Mouse (Mus musculus) stomach, embryonic 14.5 days (tissue): ENCODE measurements around the gene Rpl15. TPM values are rescaled to one million over a fixed set of nuclear protein-coding genes. Genes with fewer than 3 reads are reported as not detected.

Source experiments
- ATAC-seq: fragments of 200-750 bp; cut with Nextera tagmentation; 2 replicates; pipeline ENCODE4 v1.8.0; 2017; ENCODE audit warnings: low read depth, moderate TSS enrichment; ENCODE audit not compliant: insufficient number of reproducible peaks, insufficient read depth, low FRiP score
- H3K27ac ChIP-seq: fragments of 300-500 bp; sonication (generic); 2 replicates; pipeline ENCODE4 v1.5.1; 2014; ENCODE audit warnings: mild to moderate bottlenecking, low read length, moderate library complexity, mixed read lengths
- H3K27me3 ChIP-seq: fragments of 300-500 bp; sonication (generic); 2 replicates; pipeline ENCODE4 v1.6.1; 2014; ENCODE audit warnings: low read length, control low read depth, mixed read lengths; ENCODE audit not compliant: control insufficient read depth, insufficient read depth
- H3K36me3 ChIP-seq: fragments of 300-500 bp; sonication (generic); 2 replicates; pipeline ENCODE4 v1.6.1; 2014; ENCODE audit warnings: mild to moderate bottlenecking, control low read depth, low read length, moderate library complexity, mixed read lengths; ENCODE audit not compliant: control insufficient read depth, insufficient read depth
- H3K4me1 ChIP-seq: fragments of 300-500 bp; sonication (generic); 2 replicates; pipeline ENCODE4 v1.6.1; 2014; ENCODE audit warnings: low read length, control low read depth, mixed read lengths; ENCODE audit not compliant: control insufficient read depth, insufficient read depth
- H3K4me2 ChIP-seq: fragments of 300-500 bp; sonication (generic); replicated peaks from 2 replicates; pipeline ENCODE4 v1.6.1; 2014; ENCODE audit warnings: low read depth, low read length, control low read depth
- H3K4me3 ChIP-seq: fragments of 300-500 bp; sonication (generic); 2 replicates; pipeline ENCODE4 v1.5.1; 2014; ENCODE audit warnings: low read depth, low read length, control low read depth
- H3K9ac ChIP-seq: fragments of 300-500 bp; sonication (generic); replicated peaks from 2 replicates; pipeline ENCODE4 v1.6.1; 2014; ENCODE audit warnings: low read depth, mild to moderate bottlenecking, control low read depth, low read length, moderate library complexity, mixed read lengths
- H3K9me3 ChIP-seq: fragments of 300-500 bp; sonication (generic); 2 replicates; pipeline ENCODE4 v1.6.1; 2016; ENCODE audit warnings: low read depth, low read length, control low read depth; ENCODE audit not compliant: control insufficient read depth
- WGBS: fragments of 180-500 bp; shearing (Covaris S2); extraction: QIAGEN DNeasy Blood & Tissue Kit; methylation state at CpG from one replicate; pipeline ENCODE4 v1.1.7; 2014; 5-methylcytosine and 5-hydroxymethylcytosine counted together
- polyA plus RNA-seq: library from polyadenylated mRNA; unstranded; fragments of >200 nt; fragmentation: Nextera tagmentation; extraction: Ambion mirVana; gene quantifications from 2 replicates; pipeline ENCODE4 v1.2.1, GENCODE M21; 2014

The Rpl15 gene
- polyA plus RNA-seq, result 520 and 544 TPM in 2 replicates

- peak within 1 kb of the TSS; percentile 88 for H3K4me3 ChIP-seq
- H3K27ac ChIP-seq, result peak within 1 kb of the TSS; percentile 75
- H3K4me1 ChIP-seq, result no peaks in the 10 kb centered on the region
- H3K36me3 ChIP-seq, result peaks cover 11% of the 10 kb centered on the region
- peak; percentile 100 for ATAC-seq
- peak within 1 kb of the TSS; percentile 98 for H3K9ac ChIP-seq
- H3K27me3 ChIP-seq, result no peaks in the 10 kb centered on the region
- under 1% methylated on average over 78 of the region's 78 CpGs for WGBS
- no peaks in the 10 kb centered on the region for H3K9me3 ChIP-seq
- peak within 1 kb of the TSS; percentile 74 for H3K4me2 ChIP-seq
These were observed at the start of gene Rpl15, which contains the start of gene Nkiras1 for GRCm38 (mm10) chr14:18270529-18271441. Rpl15 (minus strand) TSS chr14:18271391. Nkiras1 (plus strand) TSS chr14:18271136.

- 68% methylated on average over 11 of the region's 11 CpGs for WGBS
- no peaks in the 10 kb centered on the region for H3K9me3 ChIP-seq
- H3K27ac ChIP-seq, result no peak overlapping the region
- no peaks in the 10 kb centered on the region for H3K27me3 ChIP-seq
- no peak for ATAC-seq
- H3K36me3 ChIP-seq, result 0 out of 2 replicates have a peak, but pooled peaks cover 4% of the 10 kb centered on the region
- no peak overlapping the region for H3K9ac ChIP-seq
- no peak overlapping the region for H3K4me2 ChIP-seq
- H3K4me1 ChIP-seq, result no peaks in the 10 kb centered on the region
- H3K4me3 ChIP-seq, result no peak overlapping the region
These were observed 46.5 kb upstream of the Rpl15 start for GRCm38 (mm10) chr14:18317457-18318411.

DNA sequence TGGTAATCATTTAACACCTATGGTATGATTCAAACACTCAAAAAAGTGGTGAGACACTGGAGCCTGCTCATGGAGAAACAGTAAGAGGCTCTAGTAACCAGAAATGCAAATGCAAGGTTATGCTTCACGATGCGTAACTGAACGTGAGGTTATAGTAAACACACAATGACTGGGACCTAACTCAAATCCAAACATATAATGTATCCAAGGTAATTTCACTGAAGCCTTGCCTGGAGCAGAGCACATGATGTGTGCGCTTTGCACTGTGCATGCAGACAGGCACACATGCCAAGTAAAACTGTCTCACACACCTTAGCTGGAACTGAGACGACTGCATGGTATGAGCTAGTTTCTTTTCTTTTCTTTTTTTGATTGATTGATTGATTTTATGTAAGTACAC is 33.0 kb upstream of the Rpl15 start:
- Histone ChIP-seq H3K36me3 (no peaks in the 10 kb centered on the region), H3K27me3 (no peaks in the 10 kb centered on the region), H3K4me3 (no peak overlapping the region), H3K4me2 (no peak overlapping the region), H3K9ac (no peak overlapping the region), H3K27ac (no peak overlapping the region), H3K4me1 (no peaks in the 10 kb centered on the region), H3K9me3 (no peaks in the 10 kb centered on the region)
- 83% methylated on average over 5 of the region's 5 CpGs for WGBS
- ATAC-seq, result no peak

DNA sequence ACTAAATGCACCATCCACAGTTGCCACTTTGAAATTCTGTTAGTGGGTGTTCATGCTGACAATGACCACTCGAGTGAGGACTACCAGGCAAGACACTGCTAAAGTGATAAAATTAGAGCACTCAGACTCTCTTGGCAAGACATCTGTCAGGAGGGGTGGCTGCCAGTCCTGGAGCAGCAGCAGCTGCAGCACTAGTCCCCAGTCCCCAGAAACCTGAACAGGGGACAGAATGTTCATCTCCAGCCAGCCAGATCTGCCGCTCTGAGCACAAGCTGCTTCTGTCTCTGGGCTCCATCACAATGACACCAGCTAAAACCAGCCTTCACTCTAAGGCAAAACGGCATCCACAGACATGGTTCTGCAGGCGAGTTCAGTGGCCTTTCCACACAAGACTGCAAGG is 32.1 kb upstream of the Rpl15 start:
- H3K4me2 ChIP-seq, result no peak overlapping the region
- WGBS, result 65% methylated on average over 4 of the region's 4 CpGs
- no peaks in the 10 kb centered on the region for H3K27me3 ChIP-seq
- no peaks in the 10 kb centered on the region for H3K9me3 ChIP-seq
- no peaks in the 10 kb centered on the region for H3K4me1 ChIP-seq
- H3K27ac ChIP-seq, result no peak overlapping the region
- H3K36me3 ChIP-seq, result no peaks in the 10 kb centered on the region
- ATAC-seq, result no peak
- no peak overlapping the region for H3K9ac ChIP-seq
- no peak overlapping the region for H3K4me3 ChIP-seq

DNA sequence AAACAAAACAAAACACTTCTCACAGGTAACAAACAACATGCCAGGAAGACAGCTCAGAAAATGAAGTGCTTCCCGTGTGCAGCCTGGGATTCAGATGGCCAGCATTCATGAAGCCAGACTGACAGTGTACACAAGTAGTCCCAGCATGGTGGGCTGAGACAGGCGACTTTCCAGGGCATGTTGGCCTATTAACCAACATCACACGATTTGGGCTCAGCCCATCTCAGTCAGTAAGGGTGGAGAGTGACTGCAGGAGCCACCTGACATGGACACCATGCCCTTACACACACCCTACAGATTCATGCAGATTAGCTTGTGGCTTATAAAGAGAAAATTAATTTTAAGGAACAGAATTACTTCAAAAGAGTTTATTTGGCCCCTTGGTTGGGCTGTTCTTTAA is 31.6 kb upstream of the Rpl15 start:
- ATAC-seq, result no peak
- no peak overlapping the region for H3K27ac ChIP-seq
- WGBS, result 66% methylated on average over 3 of the region's 3 CpGs

GRCm38 (mm10) chr14:18301591-18301990 is 30.4 kb upstream of the Rpl15 start:
- H3K4me3 ChIP-seq, result no peak overlapping the region
- no peaks in the 10 kb centered on the region for H3K27me3 ChIP-seq
- no peak overlapping the region for H3K27ac ChIP-seq
- H3K9me3 ChIP-seq, result no peaks in the 10 kb centered on the region
- H3K9ac ChIP-seq, result no peak overlapping the region
- H3K36me3 ChIP-seq, result no peaks in the 10 kb centered on the region
- no peak overlapping the region for H3K4me2 ChIP-seq
- H3K4me1 ChIP-seq, result no peaks in the 10 kb centered on the region
- 86% methylated on average over 3 of the region's 3 CpGs for WGBS
- ATAC-seq, result no peak

More for the DNA sequence above, 31.6 kb upstream of the Rpl15 start:
- Histone ChIP-seq H3K4me2 (no peak overlapping the region), H3K36me3 (no peaks in the 10 kb centered on the region), H3K9me3 (no peaks in the 10 kb centered on the region), H3K4me3 (no peak overlapping the region), H3K4me1 (no peaks in the 10 kb centered on the region), H3K27me3 (no peaks in the 10 kb centered on the region), H3K9ac (no peak overlapping the region)

- 92% methylated on average over 2 of the region's 2 CpGs for WGBS
- Histone ChIP-seq H3K36me3 (no peaks in the 10 kb centered on the region), H3K4me1 (no peaks in the 10 kb centered on the region), H3K9me3 (no peaks in the 10 kb centered on the region), H3K27ac (no peak overlapping the region), H3K27me3 (no peaks in the 10 kb centered on the region), H3K4me3 (no peak overlapping the region), H3K4me2 (no peak overlapping the region), H3K9ac (no peak overlapping the region)
- ATAC-seq, result no peak
These were observed 29.5 kb upstream of the Rpl15 start for GRCm38 (mm10) chr14:18300676-18301075.

DNA sequence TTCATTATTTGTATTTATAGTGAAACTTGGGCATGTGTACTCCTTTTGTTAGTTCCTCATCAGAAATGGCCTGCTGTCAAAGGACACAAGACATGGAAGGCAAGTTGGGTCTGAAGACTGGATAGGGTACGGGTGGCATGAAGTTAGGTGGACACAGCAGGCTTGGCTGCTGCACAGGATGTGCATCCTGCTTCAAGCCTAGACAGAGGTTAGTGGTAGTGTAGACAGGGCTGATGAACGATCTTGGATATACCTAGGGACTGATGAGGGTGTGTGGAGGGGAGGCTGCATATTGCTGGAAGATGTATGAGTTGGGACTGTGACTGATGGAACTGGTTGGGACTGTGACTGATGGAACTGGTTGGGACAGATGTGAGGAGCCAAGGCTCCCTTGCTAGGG is 27.7 kb upstream of the Rpl15 start:
- Histone ChIP-seq H3K9me3 (no peaks in the 10 kb centered on the region), H3K27me3 (no peaks in the 10 kb centered on the region), H3K27ac (no peak overlapping the region), H3K9ac (no peak overlapping the region), H3K4me1 (no peaks in the 10 kb centered on the region), H3K4me2 (no peak overlapping the region), H3K4me3 (no peak overlapping the region), H3K36me3 (no peaks in the 10 kb centered on the region)
- ATAC-seq, result no peak
- 82% methylated on average over 2 of the region's 2 CpGs for WGBS
